Mouse (Mus musculus) left cerebral cortex, adult 9 months (tissue): ENCODE measurements around the gene 9330182L06Rik.
A peak's percentile ranks its signal among the peaks of the same experiment; 100 is the strongest.

Experiments used
- DNase-seq, 2 experiments: peaks; one replicate each; pipeline ENCODE4 v3.0.0; 2022; ENCODE audit warnings: low spot score in 2 of 2

Gene 9330182L06Rik

DNA sequence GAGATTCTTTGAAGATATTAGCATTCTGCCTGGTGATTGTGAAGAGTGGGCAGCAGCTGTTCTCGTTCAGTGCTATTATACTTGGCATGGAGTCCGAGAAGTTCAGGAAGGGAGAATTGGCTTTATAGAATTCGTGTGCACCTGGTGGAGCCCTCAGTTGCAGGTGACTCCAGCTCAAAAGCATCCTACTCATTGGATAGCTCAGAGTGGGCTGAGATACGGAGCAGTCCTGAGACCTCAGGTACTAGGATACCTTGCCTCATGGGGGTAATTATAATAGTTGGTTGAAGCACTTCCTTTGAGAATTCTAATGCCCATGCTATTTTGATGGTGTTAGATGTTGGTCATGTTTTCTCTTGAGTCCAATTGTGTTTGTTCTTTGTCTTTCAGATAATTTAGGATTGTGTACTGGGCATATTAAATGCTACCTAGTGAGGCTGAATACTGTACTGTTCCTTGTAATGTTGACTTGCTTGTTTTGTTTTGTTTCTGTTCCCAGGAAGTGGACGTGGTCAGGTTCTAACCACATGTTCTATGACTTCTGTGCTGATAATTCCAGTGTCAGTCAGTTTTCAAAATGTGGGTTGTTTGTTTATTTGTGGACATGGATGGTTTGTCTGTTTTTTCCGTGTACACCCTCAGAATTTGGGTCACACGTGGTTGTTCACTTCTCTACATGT lies 96.2 kb downstream of the 9330182L06Rik start:
- DNase-seq = no peak

DNA sequence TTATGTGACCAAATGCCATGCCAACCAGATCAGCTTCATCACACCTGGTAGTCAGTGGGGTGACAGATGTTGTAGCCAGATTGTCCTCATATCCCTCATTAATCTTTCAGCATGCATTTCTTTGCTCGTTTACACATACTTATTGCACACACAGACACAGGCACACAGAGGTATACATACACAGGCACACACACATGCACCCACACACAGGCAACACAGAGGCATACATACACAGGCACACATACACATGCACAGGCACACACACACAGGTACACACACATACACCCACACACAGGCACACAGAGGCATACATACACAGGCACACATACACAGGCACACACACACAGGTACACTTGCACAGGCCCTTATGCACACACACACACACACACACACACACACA lies 99.0 kb downstream of the 9330182L06Rik start:
- no peak for DNase-seq

DNA sequence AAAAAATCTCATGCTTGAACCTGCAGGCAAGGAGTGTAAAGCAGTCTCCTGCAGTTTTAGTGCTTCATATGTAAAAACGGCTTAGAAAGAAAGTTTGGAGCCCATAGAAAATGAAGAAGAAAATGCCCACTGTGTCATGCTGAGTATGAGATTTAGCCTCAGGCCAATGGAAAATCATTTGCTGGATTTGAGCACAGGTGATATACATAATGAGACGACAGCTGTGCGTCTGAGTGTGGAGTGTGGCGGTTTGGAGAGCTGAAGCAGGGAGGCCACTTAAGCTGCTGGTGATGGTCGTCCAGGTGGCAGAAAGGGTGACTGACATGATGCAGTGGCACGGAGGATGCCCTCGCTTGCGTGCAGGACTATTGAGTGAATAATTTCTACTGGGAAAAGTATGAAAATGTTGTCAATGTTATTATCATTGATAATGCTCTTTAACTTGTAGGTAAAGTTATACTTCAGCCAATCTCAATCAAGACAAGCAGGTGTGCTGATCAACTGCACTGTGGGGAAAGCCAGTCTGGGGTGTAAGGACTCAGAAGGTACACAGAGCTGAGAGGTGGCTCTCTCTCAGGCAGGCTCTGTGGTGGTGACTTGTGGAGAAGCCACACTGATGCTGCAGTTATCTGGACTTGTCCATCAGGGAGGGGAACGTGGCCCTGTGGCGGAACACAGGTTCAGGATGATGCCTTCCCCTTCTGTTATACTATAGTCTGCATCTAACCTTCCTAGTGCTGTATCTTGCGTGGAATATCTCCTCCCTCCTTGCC lies 102.2 kb downstream of the 9330182L06Rik start:
- no peak for DNase-seq

DNA sequence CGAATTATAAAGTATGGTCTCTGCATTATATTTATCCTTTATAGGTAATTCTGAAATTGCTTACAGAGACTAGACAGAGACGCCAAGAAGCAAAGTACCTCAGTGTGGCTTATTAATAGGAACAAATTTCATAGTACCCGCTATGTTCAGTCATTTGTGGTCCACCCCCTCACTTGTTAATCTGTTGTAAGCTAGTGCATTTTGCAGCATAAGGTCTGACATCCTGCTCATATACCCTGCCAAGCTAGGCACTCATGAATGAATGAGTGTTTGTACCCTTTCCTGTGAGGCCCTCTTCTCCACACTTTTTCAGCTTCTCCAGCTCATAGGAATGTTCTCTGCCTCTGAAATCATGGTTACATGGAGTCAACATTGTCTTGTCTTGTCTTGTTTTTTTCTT lies 105.2 kb downstream of the 9330182L06Rik start:
- DNase-seq = no peak

DNA sequence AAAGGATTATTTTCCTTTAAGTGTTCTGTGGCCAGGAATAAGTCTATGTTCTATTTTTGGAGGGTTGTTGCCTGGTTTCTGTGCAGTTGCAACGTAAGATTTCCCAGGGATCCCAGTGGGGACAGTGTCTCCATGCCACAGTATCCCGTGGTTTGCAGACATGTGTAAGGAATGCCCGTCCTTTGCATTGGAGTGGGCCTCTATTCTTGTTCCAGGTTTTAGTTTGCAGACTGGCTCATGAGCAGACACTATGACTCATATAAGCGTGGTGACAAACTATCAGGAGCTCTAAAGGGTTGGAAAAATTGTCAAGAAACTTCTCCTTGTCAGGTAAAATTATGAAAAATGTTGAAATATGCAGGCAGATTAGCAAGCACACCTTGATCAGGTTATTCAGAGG lies 107.4 kb downstream of the 9330182L06Rik start:
- peak; percentile 16 to 33 for DNase-seq

DNA sequence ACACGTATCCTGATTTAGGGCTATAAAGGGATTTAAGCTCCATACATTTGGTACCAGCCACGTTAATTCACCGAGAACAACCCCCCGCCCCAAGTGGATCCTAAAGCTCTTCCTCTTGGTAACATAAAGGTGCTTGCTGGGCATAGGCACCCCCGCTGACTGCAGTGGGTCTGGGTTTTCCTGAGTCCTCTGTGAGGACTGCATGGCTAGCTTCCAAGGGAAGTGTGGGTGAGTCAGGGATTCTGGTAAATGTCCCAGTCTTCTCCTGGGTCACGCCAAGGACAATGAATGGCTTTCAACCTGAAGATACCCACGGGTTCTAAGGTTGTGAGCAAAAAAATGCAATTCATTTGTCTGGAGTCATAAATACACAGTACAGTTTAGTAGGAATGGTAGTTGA lies 124.0 kb downstream of the 9330182L06Rik start:
- no peak for DNase-seq

DNA sequence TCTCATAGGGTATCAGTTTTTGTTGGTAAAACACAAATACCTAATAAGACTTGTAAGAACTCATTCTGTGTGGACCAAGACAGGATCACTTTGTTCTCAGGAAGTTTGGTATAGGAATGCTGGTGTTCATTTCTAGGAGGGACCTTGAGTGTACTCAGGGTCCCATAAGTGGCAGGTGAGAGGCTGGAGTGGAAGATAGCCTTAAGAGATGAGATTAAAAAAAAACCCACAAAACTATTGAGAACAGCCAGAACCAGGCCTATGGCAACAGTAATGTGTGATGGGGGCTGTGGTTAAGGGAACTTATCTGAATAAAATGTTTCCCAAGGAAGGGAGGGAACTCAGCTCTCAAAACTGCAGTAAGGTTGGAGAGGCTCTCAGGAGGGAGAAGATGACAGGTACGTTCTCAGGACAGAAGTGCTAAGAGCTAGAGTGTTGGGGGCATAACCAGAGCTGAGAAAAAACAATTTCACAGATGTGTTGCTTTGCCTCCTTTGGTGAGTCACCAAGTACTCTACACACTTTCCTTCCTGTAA lies 126.0 kb downstream of the 9330182L06Rik start:
- DNase-seq = no peak

DNA sequence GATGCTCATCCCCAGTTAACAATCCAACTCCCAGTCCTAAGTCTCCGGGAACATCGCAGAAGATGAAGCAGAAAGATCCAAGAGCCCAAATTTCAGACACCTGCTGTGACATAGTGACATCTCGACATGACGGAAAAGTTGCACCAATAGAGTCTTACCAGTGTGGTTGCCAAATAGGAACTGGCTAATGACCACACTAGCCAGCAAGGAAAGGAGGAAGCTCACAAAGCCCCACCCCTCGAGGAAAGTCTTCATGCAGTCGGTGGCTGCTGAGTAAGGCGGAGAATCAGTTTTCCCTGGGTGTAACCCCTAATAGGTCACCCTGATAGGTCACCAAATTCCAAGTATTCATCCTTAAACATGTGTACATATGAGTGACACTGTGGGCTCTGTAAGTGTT lies 151.2 kb downstream of the 9330182L06Rik start:
- DNase-seq = no peak

DNA sequence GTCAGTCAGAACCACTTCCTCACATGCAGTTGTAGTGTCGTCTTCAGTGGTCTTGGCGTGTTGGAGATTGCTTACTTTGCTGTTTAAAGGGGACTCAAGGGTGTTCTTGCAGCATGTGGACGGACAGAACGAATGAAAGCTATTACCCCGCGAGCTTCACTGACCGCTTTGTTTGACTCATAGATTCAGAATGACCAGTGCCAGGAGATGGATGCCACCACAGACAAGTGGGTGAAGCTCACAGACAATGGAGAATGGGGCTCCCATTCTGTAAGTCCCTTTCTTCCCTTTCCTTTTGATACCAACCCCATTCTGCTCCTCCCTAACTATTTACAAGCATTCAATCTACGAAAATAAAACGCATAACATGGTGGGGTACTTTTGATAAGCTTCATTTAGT lies 151.9 kb downstream of the 9330182L06Rik start:
- DNase-seq = no peak

DNA sequence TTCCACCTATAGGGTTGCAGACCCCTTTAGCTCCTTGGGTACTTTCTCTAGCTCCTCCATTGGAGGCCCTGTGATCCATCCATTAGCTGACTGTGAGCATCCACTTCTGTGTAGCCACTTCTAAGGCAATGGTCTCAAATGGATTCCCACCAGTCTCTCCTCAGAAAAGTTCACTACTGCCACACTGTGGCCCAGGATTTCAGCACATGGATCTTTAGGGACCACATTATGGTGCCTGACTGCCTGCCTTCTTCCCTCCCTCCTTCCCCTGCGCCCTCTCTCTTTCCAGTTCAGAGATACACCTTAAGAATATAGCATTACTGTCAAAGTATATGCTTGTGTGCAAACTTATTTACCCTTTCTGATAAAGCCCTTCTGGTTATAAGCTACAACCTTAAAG lies 154.0 kb downstream of the 9330182L06Rik start:
- DNase-seq = peak in 1 of 2 experiments; percentile 41

DNA sequence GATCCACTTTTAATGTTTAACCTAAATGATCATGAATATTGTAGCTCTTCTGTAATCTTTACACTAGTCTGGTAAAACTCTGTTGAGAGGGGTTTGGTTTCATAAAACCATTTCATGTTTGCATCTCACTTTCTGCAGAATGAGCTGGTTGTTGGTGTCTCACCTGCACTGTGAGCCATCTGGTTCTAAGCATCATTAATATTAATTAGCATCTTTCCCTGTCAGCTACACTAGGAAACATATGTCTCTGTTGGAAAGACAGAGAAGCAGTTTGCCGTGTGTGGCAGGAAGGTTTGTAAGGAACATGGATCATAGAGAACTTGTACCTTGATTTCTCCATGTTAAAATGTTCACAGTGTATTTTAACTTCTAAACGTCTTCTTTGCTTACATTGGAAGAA lies 158.5 kb downstream of the 9330182L06Rik start:
- no peak for DNase-seq

DNA sequence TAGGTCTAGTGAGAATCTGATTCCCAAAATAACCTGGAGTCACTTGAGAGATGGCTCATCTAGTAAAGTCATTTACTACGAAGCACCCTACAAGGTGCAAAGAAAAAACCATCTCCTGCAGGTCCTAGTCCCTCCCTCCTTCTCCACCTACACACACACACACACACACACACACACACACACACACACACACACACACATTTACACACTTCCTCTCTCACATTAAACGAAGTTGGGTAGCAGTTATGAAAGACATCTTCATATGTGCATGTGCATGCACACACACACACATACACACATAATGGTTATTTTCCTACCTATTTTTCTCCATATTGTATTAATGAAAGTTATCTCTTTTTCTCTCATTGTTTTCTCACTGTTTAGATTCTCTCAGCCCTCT lies 161.2 kb downstream of the 9330182L06Rik start:
- DNase-seq = no peak

DNA sequence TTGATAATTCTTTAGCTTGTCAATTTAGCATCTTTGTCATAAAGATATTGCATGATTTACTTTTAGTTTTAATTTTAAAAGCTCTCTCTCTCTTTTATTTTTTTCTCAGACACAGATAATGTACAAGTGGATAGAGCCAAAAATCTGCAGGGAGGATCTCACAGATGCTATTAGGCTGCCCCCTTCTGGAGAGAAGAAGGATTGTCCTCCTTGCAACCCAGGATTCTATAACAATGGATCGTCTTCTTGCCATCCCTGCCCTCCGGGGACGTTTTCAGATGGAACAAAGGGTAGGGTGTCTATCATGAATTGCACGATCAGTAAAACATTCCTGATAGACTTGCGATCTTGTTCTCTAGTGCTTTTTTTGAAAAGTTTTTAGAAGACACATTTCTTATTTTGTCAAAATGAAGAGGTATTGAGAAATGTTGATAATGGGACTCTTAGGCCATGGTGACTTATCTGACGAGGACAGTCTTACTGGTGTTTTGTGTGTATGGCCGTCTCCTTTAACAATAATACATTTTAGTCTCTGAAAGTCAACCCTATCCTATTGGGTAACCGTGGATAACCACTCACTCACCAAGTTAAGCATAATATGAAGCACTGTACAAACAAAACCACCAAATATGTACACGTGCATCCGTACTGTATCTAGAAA lies 161.8 kb downstream of the 9330182L06Rik start:
- DNase-seq = peak in 1 of 2 experiments; percentile 65

DNA sequence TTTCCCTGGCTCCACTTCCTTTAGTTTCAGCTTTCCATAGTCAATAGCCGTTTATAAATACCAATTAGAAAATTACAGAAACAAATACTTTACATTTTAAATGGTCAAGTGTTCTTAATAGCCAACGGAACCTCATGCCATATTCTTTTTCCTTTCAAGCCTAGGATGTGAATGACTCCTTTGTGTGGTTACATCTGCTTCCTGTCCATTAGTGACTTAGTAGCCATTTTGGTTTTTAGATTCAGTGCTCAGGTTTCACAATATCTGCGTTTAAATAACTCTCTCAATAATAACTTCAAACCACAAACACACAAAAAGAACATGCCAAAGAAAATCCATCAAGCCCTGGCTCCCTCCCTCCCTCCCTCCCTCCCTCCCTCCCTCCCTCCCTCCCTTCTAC lies 162.8 kb downstream of the 9330182L06Rik start:
- DNase-seq = no peak

DNA sequence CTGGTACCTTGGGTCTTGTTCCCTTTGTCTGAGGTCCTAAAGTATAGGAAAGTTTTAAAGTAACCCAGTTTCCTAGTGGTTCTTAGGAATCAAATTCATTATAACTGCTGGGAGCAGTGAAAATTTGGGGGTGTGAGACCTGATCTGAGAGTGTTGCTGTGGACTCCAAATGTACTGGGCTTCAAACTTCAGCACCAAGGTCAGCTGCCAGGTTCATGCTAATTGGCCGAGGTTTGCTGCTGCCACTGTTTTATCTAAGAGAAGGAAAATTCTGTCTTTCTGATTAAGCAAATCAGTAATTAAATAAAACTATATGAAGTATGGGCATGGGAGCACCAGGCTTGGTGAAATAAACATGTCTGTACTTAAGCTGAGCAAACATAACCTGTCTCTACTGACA lies 180.2 kb downstream of the 9330182L06Rik start:
- DNase-seq = no peak

DNA sequence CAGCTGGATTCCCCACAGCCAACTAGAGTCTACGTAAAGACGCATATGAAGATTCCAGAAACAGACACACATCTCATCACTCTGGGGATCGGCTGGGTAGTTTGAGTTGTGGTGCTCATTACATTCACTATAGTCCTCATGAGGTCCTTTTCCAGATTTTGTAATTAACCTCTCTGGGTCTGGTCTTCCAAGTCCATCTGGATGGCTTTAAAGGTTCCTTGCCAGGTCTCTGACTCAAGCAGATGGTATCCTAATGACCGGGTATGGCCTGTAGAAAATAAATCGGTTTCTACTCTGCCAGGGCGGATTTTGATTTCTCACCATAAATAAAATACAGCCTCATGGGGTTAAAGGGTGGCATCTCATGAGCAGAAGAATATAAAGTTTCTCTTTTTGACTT lies 183.0 kb downstream of the 9330182L06Rik start:
- DNase-seq = no peak

DNA sequence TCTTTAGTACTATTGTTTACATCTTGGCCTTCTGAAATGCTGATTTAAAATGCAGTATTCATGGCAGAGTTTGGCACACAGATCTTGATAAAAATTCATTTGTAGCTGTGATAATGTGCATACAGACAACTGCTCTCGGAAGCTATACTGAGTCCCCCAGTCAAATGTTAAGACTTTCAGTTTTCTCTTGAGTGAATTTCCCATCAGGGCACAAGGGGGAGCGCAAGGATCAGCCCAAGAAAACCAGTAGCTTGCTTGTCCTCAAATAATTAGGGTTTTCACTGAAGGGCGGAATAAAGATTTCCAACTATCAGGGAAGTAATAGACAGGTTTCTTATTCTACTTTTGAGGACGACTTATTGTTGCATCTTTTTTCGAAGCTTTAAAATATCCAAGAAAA lies 183.7 kb downstream of the 9330182L06Rik start:
- peak in 1 of 2 experiments; percentile 43 for DNase-seq

DNA sequence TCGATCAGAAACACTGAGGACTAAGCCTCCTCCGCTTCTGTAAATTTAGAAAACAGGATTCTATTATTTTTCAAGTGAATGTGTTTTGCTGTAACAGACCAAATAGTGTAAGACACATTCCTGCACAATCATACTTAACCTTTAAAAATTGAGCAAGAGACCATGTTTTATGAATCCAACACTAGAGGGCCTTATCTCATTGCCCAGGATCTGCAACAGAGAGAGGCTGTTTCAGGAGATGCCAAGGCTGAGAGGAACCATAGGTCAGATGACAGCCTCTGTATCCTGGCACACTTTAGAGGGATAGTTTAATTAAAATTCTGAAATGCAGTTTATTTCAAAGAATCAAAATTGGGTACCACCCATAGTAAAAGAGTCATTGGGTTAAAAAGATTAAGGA lies 187.4 kb downstream of the 9330182L06Rik start:
- no peak for DNase-seq

DNA sequence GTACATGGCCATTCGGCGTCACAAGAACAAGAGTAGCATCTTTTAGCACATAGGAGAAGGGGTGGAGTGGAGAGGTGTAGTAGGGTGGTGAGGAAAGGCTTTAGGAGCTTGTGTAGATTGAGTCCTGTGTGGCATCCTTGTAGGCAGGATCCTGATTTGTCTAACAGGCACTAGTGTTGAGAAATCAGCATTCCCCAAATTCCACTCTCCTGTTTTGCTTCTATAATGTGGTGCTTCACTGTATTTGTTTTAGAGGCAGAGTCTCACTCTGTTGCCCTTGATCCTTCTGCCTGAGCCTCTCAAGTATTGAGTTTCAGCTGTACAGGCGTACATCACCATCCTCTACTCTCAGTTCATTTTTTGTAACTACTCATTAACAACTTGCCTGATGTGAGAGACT lies 211.7 kb downstream of the 9330182L06Rik start:
- DNase-seq = no peak

DNA sequence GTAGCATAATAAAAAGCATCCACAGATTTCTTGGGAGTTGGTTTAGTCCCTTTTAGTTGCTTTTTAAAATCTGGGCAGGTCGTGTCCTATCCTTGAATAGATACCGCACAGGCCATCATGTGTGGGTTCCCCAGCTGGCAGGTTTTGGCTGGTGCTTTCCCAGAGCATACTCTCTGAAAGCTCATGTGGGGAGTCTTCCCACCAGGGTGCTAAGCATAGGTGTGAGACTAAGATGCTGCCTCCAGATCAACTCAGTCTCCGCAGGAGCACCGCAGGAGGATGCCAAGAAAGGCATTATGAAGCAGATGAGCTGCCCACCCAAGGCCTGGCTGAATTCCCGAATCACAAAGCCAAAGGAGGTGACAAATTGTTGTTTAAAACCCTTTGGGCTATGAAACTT lies 229.5 kb downstream of the 9330182L06Rik start:
- peak; percentile 64 to 84 for DNase-seq

DNA sequence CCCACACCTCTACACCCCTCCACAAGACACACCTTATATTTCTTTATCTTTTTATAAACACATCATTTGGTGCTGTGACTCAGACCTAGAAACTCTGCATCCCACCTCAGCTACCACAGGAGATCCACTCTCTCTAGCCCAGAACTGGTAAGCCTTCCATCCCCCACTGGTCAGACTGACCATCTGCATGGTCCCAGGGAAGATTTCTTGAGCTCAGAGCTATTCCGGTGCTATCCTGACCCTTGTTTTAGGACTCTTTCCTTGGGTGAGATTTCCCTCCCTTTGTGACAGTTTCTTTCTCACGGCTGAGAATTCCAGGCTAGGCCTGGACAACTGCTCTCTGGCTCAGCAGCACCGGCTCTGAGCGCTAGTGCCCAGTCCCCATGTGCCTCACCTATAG lies 231.3 kb downstream of the 9330182L06Rik start:
- no peak for DNase-seq

DNA sequence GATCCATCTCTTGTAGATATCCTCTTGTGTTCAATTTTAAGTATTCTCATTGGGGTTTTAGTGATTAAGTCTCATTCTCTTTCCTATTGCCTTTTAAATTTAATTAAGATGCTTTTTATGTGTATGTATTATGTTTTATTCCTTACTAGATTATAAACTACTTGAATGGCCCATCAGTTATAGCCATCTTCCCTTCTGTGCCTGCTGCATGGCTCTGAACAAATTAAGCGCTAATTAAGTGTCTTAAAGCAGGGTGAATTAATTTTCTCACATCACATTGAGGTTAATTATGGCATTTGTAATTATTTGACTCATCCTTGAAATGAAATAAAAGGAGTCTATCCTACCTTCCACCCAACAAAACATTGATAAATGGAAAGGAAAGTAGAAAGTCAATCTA lies 245.1 kb downstream of the 9330182L06Rik start:
- no peak for DNase-seq

DNA sequence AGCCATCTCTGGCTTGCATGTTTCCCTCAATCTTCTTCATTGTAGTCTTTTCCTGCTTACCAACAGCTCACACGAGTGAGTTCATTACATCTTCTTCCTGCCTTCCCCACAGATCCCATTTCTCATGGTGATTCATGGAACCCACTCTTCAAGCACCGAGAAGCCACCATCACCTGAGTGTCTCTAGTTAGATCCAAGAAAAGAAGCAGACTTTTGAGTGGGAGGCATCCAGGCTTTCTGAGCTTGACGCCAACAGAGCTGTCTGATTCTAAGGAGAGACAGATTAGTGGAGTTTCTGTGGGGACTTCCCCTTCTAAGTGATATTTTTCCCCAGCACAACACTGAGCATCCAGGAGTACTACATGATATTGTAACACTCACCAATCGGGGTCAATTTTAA lies 259.6 kb downstream of the 9330182L06Rik start:
- DNase-seq = peak in 1 of 2 experiments; percentile 10
